In genomic region chr14:122486611-122487010, GRCm38 (mm10) we compare ENCODE assay signal across 31 mouse cellular contexts. TPM values are rescaled to one million over a fixed set of nuclear protein-coding genes. Genes with fewer than 3 reads are reported as not detected.
DNase-seq lines count a peak whose midpoint lies in the region; ATAC-seq and TF ChIP-seq lines count a peak whose summit lies in the region.
"Had no signal": no experiment of that assay in that cellular context is flagged by ENCODE, and none has a peak within 500 bp of the region (broad histone marks: within the 10 kb centered on the region; RNA-seq: fewer than 3 reads in every experiment).

No protein-coding gene starts in this region.

- peak; percentile 4 for DNase-seq in embryo, embryonic 10 days (ENCODE audit: low spot score)
- no peak for DNase-seq in embryo, embryonic 10.5 days (ENCODE audit: low spot score)
- DNase-seq in hindbrain, postnatal 0 days (ENCODE audit: low spot score): no peak
- no peak for DNase-seq in hindbrain, embryonic 14.5 days (ENCODE audit: low spot score)
- peak; percentile 7 for DNase-seq in retina, postnatal 1 day
- no peak for DNase-seq in retina, embryonic 14.5 days (ENCODE audit: low spot score)
- no peak for DNase-seq in thymus, adult 18-20 months
- DNase-seq: adrenal gland, postnatal 10 days; gastrocnemius, postnatal 14 days; heart, postnatal 14 days; kidney, postnatal 25 days; liver; lung, postnatal 4 days; right cerebral cortex, postnatal 14 days; thymus, postnatal 14 days had no signal

- ATAC-seq in hindbrain, postnatal 0 days: no peak
- ATAC-seq in hindbrain, embryonic 14.5 days (ENCODE audit: low FRiP score): no peak
- ATAC-seq: forebrain, embryonic 16.5 days; hindbrain, embryonic 16.5 days; intestine, postnatal 0 days; midbrain, embryonic 15.5 days had no signal

- no peaks in the 10 kb centered on the region for H3K4me1 ChIP-seq in hindbrain, postnatal 0 days (ENCODE audit: insufficient read depth, low read length)
- H3K4me1 ChIP-seq in hindbrain, embryonic 14.5 days (replicated peaks; ENCODE audit: control insufficient read depth, insufficient read depth, low read length): 0 out of 2 replicates have a peak, but pooled peaks cover 4% of the 10 kb centered on the region

- no peaks in the 10 kb centered on the region for H3K36me3 ChIP-seq in hindbrain, postnatal 0 days (ENCODE audit: insufficient read depth, low read length)
- no peaks in the 10 kb centered on the region for H3K36me3 ChIP-seq in hindbrain, embryonic 14.5 days (replicated peaks; ENCODE audit: control insufficient read depth, insufficient read depth)
- H3K36me3 ChIP-seq: heart, embryonic 13.5 days; liver, embryonic 15.5 days; lung, embryonic 15.5 days; midbrain, embryonic 15.5 days had no signal

- no peaks in the 10 kb centered on the region for H3K9me3 ChIP-seq in hindbrain, postnatal 0 days (ENCODE audit: low read length)
- H3K9me3 ChIP-seq in hindbrain, embryonic 14.5 days (ENCODE audit: control insufficient read depth, low read length): no peaks in the 10 kb centered on the region
- H3K9me3 ChIP-seq: heart, embryonic 13.5 days; liver, embryonic 15.5 days; lung, embryonic 15.5 days; midbrain, embryonic 15.5 days had no signal

- TF ChIP-seq CTCF in hindbrain, postnatal 0 days (IDR thresholded peaks at IDR 0.05; ENCODE audit: low read depth): no peak

- WGBS in hindbrain, postnatal 0 days: 11% methylated on average over 1 of the region's 1 CpGs
- 12% methylated on average over 1 of the region's 1 CpGs for WGBS in hindbrain, embryonic 14.5 days

- no peak overlapping the region for H3K4me3 ChIP-seq in hindbrain, postnatal 0 days (ENCODE audit: low read length)
- H3K4me3 ChIP-seq in hindbrain, embryonic 14.5 days (replicated peaks; ENCODE audit: low read length): no peak overlapping the region
- H3K4me3 ChIP-seq: heart, embryonic 13.5 days; liver, embryonic 15.5 days; lung, embryonic 15.5 days; midbrain, embryonic 15.5 days; myocyte had no signal

- peak overlapping the region; percentile 68 for H3K4me2 ChIP-seq in hindbrain, postnatal 0 days (ENCODE audit: low read depth, low read length)
- H3K4me2 ChIP-seq in hindbrain, embryonic 14.5 days (replicated peaks): no peak overlapping the region
- H3K4me2 ChIP-seq: heart, embryonic 13.5 days; liver, embryonic 15.5 days; lung, embryonic 15.5 days had no signal

- peak overlapping the region; percentile 42; the same call in 1 of the 2 replicates for H3K27ac ChIP-seq in hindbrain, postnatal 0 days
- no peak overlapping the region for H3K27ac ChIP-seq in hindbrain, embryonic 14.5 days
- H3K27ac ChIP-seq: heart, embryonic 13.5 days; liver, embryonic 15.5 days; lung, embryonic 15.5 days; midbrain, embryonic 15.5 days had no signal

- H3K27me3 ChIP-seq in hindbrain, postnatal 0 days (ENCODE audit: insufficient read depth, low read length): peaks cover 11% of the 10 kb centered on the region; the same call in 1 of the 2 replicates
- peaks cover 89% of the 10 kb centered on the region for H3K27me3 ChIP-seq in hindbrain, embryonic 14.5 days (ENCODE audit: control insufficient read depth, insufficient read depth, low read length)

- peak overlapping the region; percentile 89 for H3K9ac ChIP-seq in hindbrain, postnatal 0 days (replicated peaks; ENCODE audit: low read length)
- no peak overlapping the region for H3K9ac ChIP-seq in hindbrain, embryonic 14.5 days
- H3K9ac ChIP-seq: heart, embryonic 13.5 days; liver, embryonic 15.5 days; lung, embryonic 15.5 days; midbrain, embryonic 15.5 days had no signal

RNA-seq across cellular contexts. Expression of gene Gm10837, which starts 3.8 kb away (rescaled TPM):
- 0.93 and 4.7 TPM in 2 replicates for total RNA-seq in hindbrain, postnatal 0 days (2014; rRNA removed)
- 1.2 and 1.4 TPM in 2 replicates for polyA plus RNA-seq in hindbrain, postnatal 0 days (2015; fragmentation: Nextera tagmentation; extraction: Ambion mirVana)
- 0.31 and 0.95 TPM in 2 replicates for polyA plus RNA-seq in hindbrain, embryonic 14.5 days (2014; fragmentation: Nextera tagmentation; extraction: Ambion mirVana)
- total RNA-seq: adrenal gland, postnatal 10 days; gastrocnemius, postnatal 14 days; heart, postnatal 14 days; left cerebral cortex, adult 18-20 months; left cerebral cortex, postnatal 36 days; megakaryocyte-erythroid progenitor cell, adult 5-6 weeks; MEL; neutrophil, adult 5-6 weeks had no signal
- polyA plus RNA-seq: cortical plate, adult 2 months; intestine, postnatal 0 days; kidney, embryonic 14.5 days; liver, embryonic 15.5 days; lung, embryonic 15.5 days; myocyte had no signal

RNA-seq across cellular contexts. Expression of gene Zic2, which starts 11.4 kb away (rescaled TPM):
- total RNA-seq in hindbrain, postnatal 0 days (2014; rRNA removed): 234 TPM in 2 replicates
- polyA plus RNA-seq in hindbrain, postnatal 0 days (2015; fragmentation: Nextera tagmentation; extraction: Ambion mirVana): 35.9 and 40.2 TPM in 2 replicates
- 10.6 and 11.4 TPM in 2 replicates for polyA plus RNA-seq in hindbrain, embryonic 14.5 days (2014; fragmentation: Nextera tagmentation; extraction: Ambion mirVana)
- total RNA-seq: gastrocnemius, postnatal 14 days; megakaryocyte-erythroid progenitor cell, adult 5-6 weeks; MEL; neutrophil, adult 5-6 weeks had no signal
- polyA plus RNA-seq: heart, embryonic 13.5 days; intestine, postnatal 0 days; kidney, embryonic 14.5 days; liver, embryonic 15.5 days; lung, embryonic 15.5 days had no signal

RNA-seq across cellular contexts. Expression of gene Zic5, which starts 21.1 kb away (rescaled TPM):
- total RNA-seq in hindbrain, postnatal 0 days (2014; rRNA removed): 46.2 and 51.3 TPM in 2 replicates
- polyA plus RNA-seq in hindbrain, postnatal 0 days (2015; fragmentation: Nextera tagmentation; extraction: Ambion mirVana): 31.0 and 31.1 TPM in 2 replicates
- polyA plus RNA-seq in hindbrain, embryonic 14.5 days (2014; fragmentation: Nextera tagmentation; extraction: Ambion mirVana): 11.6 and 14.0 TPM in 2 replicates
- total RNA-seq: adrenal gland, postnatal 10 days; gastrocnemius, postnatal 14 days; heart, postnatal 14 days; megakaryocyte-erythroid progenitor cell, adult 5-6 weeks; neutrophil, adult 5-6 weeks had no signal
- polyA plus RNA-seq: heart, embryonic 13.5 days; intestine, postnatal 0 days; liver, embryonic 15.5 days; lung, embryonic 15.5 days had no signal

RNA-seq across cellular contexts. Expression of gene Gm5089, which starts 35.7 kb away (rescaled TPM):
- total RNA-seq in hindbrain, postnatal 0 days (2014; rRNA removed): 1.2 and 3.0 TPM in 2 replicates
- polyA plus RNA-seq in hindbrain, postnatal 0 days (2015; fragmentation: Nextera tagmentation; extraction: Ambion mirVana): 0.56 and 0.82 TPM in 2 replicates
- polyA plus RNA-seq in hindbrain, embryonic 14.5 days (2014; fragmentation: Nextera tagmentation; extraction: Ambion mirVana): 0.50 and 1.2 TPM in 2 replicates
- total RNA-seq: adrenal gland, postnatal 10 days; gastrocnemius, postnatal 14 days; heart, postnatal 14 days; megakaryocyte-erythroid progenitor cell, adult 5-6 weeks; MEL; neutrophil, adult 5-6 weeks had no signal
- polyA plus RNA-seq: embryonic facial prominence, embryonic 14.5 days; heart, embryonic 13.5 days; intestine, postnatal 0 days; kidney, embryonic 14.5 days; liver, embryonic 15.5 days; lung, embryonic 15.5 days; myocyte had no signal

RNA-seq across cellular contexts. Expression of gene Pcca, which starts 47.5 kb away (rescaled TPM):
- 6.7 and 13.4 TPM in 2 replicates for total RNA-seq in hindbrain, postnatal 0 days (2014; rRNA removed)
- polyA plus RNA-seq in hindbrain, postnatal 0 days (2015; fragmentation: Nextera tagmentation; extraction: Ambion mirVana): 39.1 and 42.8 TPM in 2 replicates
- polyA plus RNA-seq in hindbrain, embryonic 14.5 days (2014; fragmentation: Nextera tagmentation; extraction: Ambion mirVana): 27.2 and 34.6 TPM in 2 replicates

Comparison
In these comparisons a context has a peak if more than half of its experiments do, and no peak if none do; other contexts are left out.
1. DNase-seq: peak in embryo, embryonic 10 days (single experiment) and retina, postnatal 1 day (single experiment); none in embryo, embryonic 10.5 days (single experiment), hindbrain, postnatal 0 days (single experiment), hindbrain, embryonic 14.5 days (single experiment), retina, embryonic 14.5 days (single experiment) and thymus, adult 18-20 months (0 of 2).